In the genomic region with DNA sequence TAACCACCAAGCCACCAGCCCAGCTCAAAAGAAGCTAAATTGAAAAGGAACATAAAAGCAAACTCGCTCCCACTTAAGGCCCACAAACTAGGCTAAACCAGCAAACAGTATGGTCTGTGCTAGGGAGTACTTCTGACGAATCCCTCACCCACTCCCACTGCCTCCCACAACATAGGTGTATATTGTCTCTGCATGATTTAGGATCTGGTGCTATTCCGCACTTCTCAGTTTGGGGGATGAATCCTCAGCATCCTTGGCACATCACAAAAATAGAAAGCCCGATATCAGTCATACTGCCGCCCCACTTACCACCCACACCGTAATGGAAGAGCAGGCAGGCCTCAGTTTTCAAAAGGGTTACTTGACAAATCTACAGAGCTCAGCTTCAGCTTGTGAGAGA, we compare ENCODE assay signal across 17 mouse cellular contexts.
A peak's percentile ranks its signal among the peaks of the same experiment; 100 is the strongest.
DNase-seq lines count a peak whose midpoint lies in the region.
"Had no signal": no experiment of that assay in that cellular context is flagged by ENCODE, and none has a peak within 500 bp of the region (broad histone marks: within the 10 kb centered on the region; RNA-seq: fewer than 3 reads in every experiment).

No protein-coding gene starts in this region.

- intact Hi-C loops in left cerebral cortex, postnatal 36 days (cut with DNase I) = loop anchor here (5.0 kb wide), 1 partner anchor 72 kb away; no protein-coding TSS in a partner anchor
- intact Hi-C loops in left cerebral cortex, postnatal 10 days (cut with DNase I) = no loop called here

- peak; percentile 25 to 53 for DNase-seq in frontal cortex, adult 2 months (ENCODE audit: extremely low spot score in 1 of 2, low spot score in 1 of 2)
- no peak for DNase-seq in frontal cortex, postnatal 14 days (ENCODE audit: low spot score in 2 of 2)
- DNase-seq in left cerebral cortex, postnatal 36 days (ENCODE audit: low spot score in 2 of 2) = peak; percentile 16 to 18
- no peak for DNase-seq in left cerebral cortex, postnatal 10 days (ENCODE audit: extremely low spot score in 1 of 2, low spot score in 2 of 2)
- peak; percentile 18 for DNase-seq in right cerebral cortex, postnatal 25 days
- DNase-seq in right cerebral cortex, postnatal 14 days = no peak
- DNase-seq in embryo, embryonic 11 days = no peak
- DNase-seq: adrenal gland, postnatal 10 days; adrenal gland, postnatal 36 days; B cell, adult 2 months; cerebellum, adult 11-12 months; cerebellum, adult 8-10 months; cerebellum, postnatal 10 days; cerebellum, postnatal 36 days; gastrocnemius, adult 2 months; gastrocnemius, postnatal 14 days; heart, adult 11 months had no signal

Comparison
In these comparisons a context has a peak if more than half of its experiments do, and no peak if none do; other contexts are left out.
1. DNase-seq: peak in frontal cortex, adult 2 months (2 of 2), left cerebral cortex, postnatal 36 days (2 of 2) and right cerebral cortex, postnatal 25 days (single experiment); none in frontal cortex, postnatal 14 days (0 of 2), left cerebral cortex, postnatal 10 days (0 of 2), right cerebral cortex, postnatal 14 days (single experiment) and embryo, embryonic 11 days (single experiment).